Mouse (Mus musculus): ENCODE results near the gene Rfx6.

The Rfx6 gene

DNA sequence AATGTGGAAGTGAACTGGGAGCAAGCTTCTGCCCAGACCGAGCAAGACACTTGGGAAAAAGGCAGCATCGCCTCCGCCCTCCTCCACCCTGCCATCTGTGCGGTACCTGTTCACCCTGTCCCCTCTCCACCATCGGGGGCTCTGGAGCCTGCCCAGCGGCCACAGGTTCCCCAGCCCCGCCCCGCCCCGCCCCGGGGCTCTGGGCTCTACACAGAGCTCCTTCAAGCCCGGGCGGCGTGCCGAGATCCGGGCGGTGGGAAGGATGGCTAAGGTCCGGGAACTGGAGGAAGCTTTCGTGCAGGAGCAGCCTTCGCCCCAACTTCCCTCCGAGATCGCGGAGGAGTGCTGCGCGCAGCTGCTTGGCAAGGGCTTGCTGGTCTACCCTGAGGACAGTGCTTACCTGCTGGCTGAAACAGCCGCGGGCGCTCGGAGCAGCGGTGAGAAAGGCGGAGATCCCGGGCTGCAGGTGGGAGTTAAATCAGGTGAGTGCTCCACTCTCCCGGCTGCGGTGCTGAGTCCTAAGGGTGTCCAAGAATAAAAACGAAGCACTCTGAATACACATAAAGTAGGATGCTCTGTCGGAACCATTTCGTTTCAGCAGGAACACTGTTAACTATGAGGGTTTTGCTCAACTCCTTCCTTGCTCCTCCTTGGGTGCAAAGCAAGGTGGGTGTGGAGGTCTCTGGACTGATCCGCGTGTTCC lies at the start of gene Rfx6:
Gene Rfx6 (plus strand): TSS at position 209 of the 703 bp plus-strand sequence.
- DNase-seq (ENCODE audit: low read depth, low spot score): peak; percentile 19

DNA sequence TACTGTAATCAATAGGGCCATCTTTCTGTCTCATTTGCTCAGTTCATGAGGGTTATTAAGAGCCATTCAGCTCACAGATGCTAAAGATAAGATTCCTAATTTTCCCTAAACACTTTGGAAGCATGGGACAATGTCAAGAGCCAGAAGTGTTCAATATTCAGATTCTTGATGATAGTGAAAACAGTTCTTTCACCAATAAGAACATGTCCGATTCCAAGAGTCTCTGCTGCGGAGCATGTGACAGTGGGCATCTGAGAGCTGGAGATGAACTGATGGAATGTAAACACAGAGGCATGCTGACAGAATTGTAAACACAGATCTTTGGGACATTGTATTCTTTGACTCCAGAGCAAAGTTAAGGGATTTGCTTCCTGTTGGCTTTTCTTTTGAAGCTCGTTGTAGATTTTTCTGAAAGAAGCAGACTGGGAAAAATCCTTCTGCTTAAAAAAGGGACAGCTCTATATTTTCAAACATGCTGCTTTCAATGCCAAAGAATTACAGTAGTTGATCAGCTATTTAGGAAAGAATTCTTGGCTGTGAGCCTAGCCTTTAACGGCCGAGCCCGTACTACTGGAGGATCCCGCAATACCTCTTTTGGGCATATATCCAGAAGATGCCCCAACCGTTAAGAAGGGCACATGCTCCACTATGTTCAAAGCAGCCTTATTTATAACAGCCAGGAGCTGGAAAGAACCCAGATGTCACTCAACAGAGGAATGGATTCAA lies 46.0 kb upstream of the Rfx6 start, which contains the start of gene Gprc6a:
Gene Gprc6a (minus strand): TSS at position 51 of the 726 bp plus-strand sequence.
- peak; percentile 1 for DNase-seq (ENCODE audit: low read depth, low spot score)

DNA sequence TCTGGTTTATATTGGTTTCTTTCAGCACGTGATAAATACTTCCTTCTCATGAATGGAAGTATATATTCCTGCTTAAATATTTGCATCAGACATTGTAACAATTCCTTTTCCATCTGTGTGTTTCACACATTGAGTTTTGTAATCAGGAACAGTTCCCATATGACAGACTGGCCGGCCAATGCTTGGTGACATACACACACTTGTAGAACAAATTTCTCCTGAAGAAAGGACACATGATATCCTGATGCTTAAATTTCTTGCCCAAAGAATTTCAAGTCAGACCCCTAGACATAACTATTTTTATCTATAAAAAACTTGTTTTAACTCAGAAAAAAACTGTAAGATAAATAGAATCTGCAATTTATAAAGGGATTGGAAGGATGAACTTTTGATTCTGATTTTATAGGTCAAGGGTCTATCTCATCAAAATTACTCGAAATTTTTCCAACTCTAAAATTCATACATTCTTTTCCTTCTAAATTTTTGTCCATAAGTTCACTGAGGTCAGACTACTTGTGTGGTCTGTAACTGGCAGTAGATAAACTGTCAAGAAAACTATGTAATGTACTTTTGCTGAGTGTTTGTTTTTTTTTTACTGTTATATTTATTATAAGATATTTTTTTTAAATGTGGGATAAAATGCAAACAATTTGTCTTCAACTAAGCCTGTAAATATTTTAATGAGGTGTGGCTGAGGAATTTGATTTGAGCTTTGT lies 27.9 kb upstream of the Rfx6 start:
- DNase-seq (ENCODE audit: low read depth, low spot score): no peak

DNA sequence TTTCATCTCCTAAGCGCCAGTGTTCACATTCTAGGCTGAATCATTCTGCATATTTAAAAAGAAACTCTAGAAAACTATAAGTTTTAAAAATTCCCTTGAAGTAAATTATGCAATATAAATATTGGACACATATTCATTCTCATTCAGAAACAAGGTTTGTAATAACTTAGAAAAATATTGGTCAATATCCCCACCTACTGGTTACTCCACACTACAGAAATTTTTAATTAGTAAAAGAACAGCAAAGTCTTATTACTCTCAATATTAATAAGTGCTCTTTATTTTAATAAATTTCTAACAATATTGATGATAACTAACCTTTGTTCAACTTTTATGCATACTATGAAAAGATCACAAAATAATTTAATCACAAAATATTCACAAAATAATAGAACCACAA lies 20.2 kb upstream of the Rfx6 start:
- DNase-seq (ENCODE audit: low read depth, low spot score): no peak

DNA sequence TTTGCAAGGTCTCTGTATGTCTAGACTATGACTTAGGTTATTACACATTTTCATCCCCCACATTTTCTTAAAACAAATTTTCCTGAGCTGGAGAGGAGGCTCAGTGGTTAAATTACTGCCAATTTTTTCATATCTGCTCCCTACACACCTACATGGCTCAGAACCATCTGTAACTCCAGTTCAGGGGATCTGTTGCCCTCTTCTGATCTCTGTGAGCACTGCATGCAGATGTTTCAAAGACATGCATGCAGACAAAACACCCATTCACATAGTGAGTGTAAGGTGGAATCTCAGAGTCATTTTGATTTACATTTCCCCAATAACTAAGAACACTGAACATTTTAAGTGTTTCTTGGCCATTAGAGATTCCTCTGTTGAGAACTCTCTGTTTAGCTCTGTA lies 8.2 kb upstream of the Rfx6 start:
- peak; percentile 33 for DNase-seq (ENCODE audit: low read depth, low spot score)

DNA sequence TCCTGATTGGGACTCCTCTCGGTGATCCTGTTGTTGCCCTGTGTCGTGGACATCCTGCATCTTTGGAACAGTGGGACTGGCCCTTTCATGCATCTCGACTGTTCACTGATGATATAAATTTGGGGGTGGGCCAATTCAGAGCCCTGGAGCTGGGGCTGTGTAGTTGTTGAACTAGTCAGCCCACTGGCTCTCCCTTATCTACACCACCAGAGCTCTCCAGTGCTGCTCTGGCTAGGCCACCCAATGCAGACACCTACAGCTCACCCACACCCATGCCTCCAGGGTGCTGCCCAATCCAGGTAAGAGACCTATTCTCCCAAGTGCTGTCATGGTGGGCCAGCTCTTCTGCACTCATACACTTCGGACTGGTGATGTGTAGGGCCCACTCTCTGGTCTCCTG lies 6.0 kb upstream of the Rfx6 start:
- DNase-seq (ENCODE audit: low read depth, low spot score): no peak

DNA sequence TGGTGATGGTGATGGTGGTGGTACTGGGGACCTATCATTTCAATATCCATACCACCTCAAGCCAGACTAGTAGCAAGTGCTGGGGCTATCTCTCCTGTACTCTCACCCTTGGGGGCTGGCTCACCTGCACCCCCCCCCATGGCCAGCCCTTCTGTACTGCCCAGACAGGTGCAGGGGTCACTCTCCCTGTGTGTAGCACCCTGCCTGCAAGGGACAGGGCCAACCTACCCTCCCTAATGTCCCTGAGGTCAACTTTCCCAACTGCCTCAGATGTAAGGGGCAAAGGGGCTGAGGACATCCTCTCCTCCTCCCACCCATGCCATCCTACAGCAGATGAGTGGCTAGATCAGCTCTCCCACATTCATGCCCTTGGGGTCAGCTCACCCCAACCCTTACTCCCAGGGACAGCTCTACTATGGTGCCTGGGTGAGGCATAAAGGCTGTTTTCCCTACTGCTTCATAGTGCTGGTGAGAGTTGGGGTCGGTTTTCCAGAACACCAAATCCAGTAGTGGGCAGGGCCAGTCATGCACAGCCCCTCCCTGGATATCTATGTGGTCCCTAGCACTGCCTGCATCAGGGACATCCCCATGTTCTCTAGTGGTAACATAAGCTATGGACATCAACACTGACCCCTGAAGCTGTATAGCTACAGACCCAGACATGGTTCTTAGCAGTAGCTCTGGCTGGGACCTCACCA lies 5.3 kb upstream of the Rfx6 start:
- no peak for DNase-seq (ENCODE audit: low read depth, low spot score)

DNA sequence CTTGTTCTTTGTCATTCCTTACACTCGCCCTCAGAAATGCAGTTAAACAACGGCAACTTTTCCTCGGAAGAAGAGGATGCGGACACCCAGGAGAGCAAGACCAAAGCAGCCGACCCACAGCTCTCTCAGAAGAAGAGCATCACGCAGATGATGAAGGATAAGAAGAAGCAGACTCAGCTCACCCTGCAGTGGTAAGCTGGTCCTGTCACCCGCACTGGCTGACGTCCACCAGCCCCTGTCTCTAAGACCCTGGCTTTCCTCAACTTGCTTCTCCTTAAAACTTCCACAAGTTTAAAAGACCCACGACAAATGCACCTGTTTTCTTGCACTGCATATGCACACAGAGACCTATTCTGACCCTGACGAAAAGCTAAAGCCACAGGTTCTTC lies 689 bp downstream of the Rfx6 start:
- no peak for DNase-seq (ENCODE audit: low read depth, low spot score)

DNA sequence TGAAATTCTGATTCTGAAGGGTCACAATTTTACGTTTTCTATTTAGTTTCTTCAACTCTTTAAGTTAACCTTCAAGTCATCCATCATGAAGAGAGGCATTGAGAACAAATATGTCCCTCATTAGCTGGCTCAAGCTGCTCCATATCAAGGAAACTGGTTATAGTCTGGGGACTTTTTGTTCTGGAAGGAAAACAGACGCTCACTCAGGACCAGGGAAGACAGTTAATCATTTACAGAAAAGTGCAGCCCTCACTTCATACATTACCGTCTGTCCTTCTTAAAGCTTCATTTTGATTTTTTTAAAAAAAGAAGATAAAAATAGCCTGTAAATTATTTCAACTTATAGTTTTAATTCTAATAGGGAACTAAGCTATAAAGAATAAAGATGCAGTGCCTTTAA lies 43.3 kb downstream of the Rfx6 start:
- DNase-seq (ENCODE audit: low read depth, low spot score): no peak

DNA sequence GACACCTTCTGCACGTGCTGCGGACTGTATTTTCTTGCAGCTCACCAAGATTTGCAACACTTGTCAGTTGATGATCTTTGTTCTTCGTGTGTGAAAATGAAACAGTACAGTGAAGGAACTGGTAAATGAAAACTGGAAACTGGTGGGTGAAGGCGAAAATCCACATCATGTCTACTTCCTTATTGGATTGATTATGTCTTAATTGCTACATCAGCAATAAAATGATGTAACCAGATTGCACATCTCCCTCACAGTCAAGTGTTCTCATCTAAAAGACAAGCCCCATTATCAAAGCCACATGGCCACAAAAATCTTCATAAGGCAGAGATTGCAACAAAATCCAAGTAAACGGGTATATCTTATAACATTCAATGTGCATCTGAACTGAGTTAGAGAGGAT lies 83.9 kb downstream of the Rfx6 start:
- no peak for DNase-seq (ENCODE audit: low read depth, low spot score)

DNA sequence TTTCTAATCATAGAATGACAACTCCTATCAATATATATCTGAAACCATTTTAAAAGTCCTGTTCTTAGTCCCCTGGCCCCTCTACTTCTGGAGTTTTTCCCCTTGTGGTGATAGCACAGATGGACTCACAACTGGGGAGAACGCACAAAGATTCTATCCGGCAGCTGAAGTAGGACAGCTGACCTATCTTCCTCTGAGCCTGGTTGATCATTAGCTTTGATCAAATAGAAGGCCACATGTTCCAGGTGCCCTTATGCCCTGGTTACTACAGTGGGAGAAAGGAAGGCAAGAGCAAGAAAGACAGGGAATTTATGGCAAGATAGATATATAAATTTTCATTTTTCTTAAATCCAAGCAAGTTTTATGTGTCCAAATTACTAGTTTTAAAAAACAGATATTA lies 85.7 kb downstream of the Rfx6 start:
- DNase-seq (ENCODE audit: low read depth, low spot score): no peak

DNA sequence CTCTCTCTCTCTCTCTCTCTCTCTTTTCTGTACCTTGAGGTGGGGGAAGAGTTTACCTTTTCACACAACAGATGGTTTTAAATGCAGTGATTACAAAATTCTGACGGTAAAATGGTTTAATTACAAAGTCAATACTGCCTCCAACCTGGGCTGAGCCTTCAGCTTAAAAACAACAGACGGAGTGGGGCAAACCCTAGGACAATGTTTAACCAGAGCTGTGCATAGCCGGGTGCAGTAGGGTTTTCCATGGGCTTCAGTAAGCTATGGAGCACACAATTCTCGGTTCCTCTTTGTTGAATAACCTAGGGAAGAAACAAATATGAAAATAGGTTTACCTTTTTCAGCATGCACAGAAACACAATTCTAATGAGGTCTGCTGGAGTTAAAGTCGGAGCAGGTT lies 90.9 kb downstream of the Rfx6 start:
- DNase-seq (ENCODE audit: low read depth, low spot score): no peak

DNA sequence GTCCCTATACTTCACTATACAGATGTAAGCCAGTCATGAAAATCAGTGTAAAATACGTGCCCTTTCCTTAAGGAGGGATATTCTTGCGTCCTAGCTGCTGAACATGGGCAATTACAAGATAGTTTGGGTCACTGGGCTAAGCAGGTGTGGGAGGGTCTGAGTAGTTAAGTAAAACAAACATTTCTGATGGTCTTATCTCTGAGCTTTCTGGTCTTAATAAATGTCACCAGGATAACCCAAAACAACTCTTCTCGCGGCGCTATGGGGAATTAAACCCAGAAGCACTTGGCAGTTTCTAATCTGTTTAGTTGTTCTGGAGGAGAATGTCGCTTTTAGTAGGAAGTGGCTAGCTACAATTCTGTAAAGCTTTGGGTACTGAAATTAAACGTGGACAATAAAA lies 91.7 kb downstream of the Rfx6 start:
- DNase-seq (ENCODE audit: low read depth, low spot score): no peak

DNA sequence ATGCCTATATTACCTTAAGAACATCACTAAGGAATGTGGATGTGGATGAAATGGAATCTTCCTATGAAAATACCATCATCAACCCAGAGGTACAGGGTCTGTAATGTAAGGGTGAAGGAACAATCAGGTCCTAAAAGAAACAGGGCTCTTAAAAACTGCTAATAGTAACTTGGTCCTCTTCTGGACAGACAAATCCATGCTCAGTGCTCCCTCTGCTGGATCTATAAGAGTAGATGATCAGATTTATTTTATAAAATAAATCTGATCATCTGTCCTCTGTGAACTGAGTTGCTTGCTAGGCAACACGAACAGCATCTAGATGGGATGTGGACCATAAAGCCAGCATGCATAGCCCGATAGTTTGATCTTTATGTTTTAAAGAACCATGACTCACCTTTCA lies 102.1 kb downstream of the Rfx6 start:
- peak; percentile 56 for DNase-seq (ENCODE audit: low read depth, low spot score)

Measured in brain, adult 2 months (tissue).